Mouse (Mus musculus) right cerebral cortex, postnatal 4 days (tissue): ENCODE results near the gene Ldlr.
"Not testable (repeated sequence)": the region's sequence is repeated elsewhere in the genome, so short reads cannot be mapped to it uniquely, and the experiment has no call there.

ENCODE experiments used
- DNase-seq: peaks from one replicate; pipeline ENCODE4 v3.0.0-alpha.2; 2022

Gene Ldlr

DNA sequence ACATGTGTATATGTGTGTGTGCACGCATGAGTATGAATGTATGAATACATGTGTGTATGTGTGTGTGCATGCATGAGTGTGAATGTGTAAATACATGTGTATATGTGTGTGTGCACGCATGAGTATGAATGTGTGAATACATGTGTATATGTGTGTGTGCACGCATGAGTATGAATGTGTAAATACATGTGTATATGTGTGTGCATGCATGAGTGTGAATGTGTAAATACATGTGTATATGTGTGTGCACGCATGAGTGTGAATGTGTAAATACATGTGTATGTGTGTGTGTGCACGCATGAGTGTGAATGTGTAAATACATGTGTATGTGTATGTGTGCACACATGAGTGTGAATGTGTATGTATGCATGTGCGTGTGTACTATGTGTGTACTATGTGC lies 70.2 kb downstream of the Ldlr start:
- DNase-seq, result not testable (repeated sequence)

DNA sequence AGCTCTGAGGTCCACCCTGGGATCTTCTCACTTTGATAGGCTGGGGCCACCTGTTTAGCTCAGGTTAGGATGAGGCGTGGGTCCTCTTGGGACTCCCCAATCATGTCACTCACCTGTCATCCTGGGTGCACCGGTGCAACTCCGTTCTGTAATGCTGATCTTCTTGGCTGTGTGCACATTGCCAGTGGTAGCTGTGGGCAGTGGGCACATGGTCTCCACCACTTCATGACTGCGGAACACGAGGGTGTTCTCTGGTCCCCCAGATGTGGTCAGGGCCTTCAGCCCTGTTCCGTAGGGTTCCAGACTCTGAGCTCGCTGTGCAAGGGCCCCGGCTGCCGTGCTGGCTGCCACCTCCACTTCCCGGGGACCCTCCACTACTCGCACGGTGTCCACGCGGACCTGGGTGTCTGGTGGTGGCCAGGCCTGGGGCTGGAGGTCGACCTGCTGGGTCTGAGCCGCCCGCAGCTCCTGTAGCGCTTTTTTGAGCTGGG lies 71.1 kb downstream of the Ldlr start:
- DNase-seq, result no peak

DNA sequence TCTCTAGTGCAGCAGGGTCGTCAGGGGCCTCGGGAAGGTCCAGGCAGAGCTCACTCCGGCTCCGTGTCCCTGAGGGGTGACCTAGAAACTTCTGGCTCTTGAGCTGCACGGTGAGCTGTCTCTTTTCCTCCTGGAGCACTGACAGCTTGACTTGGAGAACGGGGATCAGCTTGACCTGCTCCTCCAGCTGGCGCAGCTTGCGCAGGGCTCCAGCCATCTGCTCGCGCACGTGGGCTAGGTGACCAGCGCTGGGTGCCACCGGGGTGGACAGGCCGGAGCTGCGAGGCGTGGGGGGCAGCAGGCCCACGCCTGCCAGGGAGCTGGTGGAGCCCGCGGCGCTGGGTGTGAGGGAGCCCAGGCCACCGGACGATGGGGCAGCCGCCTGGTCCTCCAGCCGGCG lies 71.6 kb downstream of the Ldlr start:
- no peak for DNase-seq

DNA sequence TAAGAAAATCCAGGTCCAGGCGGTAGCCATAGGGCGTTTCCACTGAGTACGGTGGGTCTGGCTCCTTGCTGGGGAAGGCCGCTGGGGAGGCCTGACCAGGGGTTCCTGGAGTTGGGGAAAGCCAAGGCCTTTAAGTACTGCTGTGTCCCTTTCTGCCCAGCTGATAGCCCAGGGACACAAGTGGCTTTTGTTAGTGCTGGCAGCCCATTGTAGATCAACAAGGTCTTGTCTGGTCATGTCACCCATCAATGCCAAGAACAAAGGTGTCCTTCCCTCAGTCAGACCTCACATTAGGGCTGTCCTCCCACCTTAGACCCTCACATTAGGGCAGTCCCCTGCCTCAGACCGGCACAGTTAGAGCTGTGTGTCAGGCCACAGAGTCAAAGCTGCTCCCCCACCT lies 72.3 kb downstream of the Ldlr start:
- no peak for DNase-seq

DNA sequence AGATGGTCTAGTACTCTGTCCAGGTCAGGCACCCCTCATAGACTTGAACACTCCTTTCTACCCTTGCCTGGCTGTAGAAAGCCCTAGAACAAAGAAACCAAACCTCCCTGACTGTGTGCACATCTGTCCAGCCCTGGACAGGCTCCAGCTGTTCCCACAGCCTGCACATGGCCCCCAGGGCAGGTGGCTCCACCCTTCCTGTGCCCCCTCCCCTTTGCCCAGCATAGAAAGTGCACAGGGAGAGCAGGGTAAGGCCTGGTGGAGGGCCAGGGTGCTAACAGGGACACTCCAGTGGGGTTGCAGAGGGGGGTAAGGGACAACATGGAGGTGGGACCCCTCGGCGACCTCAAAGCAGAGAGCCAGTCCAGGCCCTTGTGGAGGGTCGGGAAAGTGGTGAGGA lies 73.0 kb downstream of the Ldlr start:
- no peak for DNase-seq

DNA sequence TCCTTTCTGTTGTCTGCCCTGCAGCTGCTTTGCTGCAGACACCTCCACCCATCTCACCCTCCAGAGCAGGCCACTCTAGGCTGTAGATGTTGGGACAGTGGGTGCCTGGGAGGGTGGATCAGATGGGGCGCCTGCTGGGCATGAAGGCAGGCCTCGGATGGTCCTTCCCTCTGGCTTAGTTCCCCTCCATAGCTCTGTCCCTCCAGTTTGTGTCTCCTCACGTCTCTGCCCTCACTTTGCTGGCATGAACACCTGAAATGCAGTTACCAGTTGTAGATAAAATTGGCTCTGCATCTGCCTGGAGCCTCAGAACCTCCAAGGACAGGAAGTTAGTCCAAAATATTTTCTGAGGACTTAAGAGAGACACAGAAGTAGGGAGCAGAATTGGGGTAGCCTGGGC lies 73.6 kb downstream of the Ldlr start:
- DNase-seq, result no peak

DNA sequence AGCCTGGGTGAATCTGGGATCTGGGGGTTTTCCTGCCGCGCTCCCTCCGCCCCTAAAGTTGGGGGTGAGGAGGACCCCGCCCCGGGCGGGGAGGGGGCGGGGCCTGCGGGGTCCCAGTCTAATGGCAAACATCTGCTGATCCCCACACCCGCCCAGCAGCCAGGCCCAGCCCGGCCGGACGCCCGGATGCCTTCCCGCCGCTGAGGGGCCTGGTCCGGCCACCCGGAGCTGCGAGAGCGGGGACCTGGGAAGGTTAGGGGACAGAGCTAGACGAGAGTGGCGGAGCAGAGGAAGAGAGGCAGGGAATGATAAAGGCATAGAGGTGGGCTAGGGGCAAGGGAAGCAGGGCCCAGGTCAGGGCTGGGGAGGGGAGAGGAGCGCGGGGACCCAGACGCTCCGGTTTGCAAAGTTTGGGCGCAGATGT lies 74.7 kb downstream of the Ldlr start:
- DNase-seq, result peak; percentile 23

DNA sequence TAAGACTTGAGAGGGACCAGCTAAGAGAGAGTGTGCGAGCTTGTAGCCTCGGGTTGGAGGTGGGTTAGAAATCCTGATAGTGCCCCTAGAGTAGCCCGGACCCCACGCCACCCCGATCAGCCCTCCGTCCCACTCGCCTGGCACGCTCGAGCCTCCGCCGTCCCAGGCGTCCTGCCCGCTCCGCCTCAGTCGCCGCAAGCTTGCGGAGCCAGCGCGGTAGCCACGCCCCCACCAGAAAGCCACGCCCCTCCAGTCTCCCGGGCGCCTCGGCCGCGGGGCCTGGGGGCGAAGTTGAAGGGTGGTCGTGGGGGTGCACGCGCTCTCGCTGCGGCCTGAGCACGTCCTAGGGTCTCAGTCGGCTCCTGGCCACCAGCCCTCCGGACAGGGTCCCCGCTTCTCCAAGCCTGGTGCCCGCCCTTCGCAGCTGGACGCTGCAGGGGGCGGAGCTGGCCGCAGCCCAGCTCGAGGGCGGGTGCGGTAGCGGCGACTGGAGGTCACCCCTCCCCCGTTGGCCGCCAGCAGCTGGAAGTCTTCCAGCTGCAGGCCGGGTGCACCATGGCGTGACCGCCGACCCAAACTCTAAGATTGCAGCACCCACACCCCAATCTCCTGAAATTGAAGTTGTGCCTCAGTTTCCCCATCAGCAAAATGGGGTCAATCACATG lies 75.2 kb downstream of the Ldlr start, which contains the start of gene Kank2:
Gene Kank2, minus strand, starts transcription at position 400 of the 665 bp plus-strand sequence.
- DNase-seq, result peak; percentile 73

DNA sequence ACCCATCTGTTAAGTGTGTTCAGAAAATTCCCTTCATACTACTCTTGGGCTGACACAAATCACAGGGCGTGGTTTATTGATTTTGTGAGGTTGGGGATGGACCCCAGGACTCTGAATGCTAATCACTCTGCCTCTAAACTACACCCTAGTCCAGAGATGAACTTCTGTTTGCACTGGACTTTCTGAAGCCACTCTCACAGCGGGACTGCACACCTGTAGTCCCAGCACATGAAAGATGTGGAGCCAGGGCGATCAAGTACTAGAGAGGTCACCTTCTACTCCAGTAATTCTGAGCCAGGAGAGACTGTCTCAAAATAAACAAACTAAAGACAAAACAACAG lies 75.7 kb downstream of the Ldlr start:
- no peak for DNase-seq
